Mouse (Mus musculus) cerebral cortex, adult 2 months (tissue): ENCODE results near the gene Rtn1.

Experiments
- WGBS: fragments of 180-500 bp; shearing (Covaris S2); methylation state at CpG from one replicate; pipeline ENCODE4 v1.1.7; 2018; 5-methylcytosine and 5-hydroxymethylcytosine counted together

The Rtn1 gene

DNA sequence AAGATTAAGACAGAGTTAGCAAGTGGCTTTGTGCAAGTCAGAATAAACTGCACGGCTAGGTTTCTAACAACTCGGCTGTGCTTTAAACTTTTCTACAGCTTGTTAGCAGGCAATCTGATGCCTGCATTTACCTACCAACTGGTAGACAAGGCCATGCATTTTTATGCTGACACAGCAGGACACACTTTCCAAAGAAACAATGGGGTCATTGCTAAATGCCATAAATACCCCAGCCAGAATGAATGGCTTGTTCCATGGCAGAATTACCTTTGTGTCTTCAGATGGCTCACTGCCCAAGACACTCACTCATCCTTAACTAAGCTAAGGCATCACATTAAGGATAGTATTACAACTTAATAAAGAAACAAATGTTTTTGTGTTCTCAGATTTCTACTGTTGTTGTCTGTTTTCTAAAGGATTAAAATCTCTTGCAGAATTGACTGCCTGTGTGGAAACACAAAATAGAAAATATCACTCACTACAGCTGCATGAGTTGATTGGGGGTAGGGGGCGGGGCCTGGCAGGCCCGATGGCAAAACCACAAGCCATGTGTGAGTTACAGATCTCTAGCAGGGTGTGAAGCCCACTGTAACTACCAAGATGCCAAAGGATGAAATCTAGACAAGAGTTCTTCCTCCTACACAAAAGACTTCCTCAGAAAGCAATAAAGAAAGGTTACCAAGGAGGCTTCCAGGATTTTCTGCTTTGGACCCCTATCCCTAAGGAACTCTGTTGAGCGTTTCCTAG lies 129.6 kb downstream of the Rtn1 start:
- 75% methylated on average over 5 of the region's 5 CpGs for WGBS

DNA sequence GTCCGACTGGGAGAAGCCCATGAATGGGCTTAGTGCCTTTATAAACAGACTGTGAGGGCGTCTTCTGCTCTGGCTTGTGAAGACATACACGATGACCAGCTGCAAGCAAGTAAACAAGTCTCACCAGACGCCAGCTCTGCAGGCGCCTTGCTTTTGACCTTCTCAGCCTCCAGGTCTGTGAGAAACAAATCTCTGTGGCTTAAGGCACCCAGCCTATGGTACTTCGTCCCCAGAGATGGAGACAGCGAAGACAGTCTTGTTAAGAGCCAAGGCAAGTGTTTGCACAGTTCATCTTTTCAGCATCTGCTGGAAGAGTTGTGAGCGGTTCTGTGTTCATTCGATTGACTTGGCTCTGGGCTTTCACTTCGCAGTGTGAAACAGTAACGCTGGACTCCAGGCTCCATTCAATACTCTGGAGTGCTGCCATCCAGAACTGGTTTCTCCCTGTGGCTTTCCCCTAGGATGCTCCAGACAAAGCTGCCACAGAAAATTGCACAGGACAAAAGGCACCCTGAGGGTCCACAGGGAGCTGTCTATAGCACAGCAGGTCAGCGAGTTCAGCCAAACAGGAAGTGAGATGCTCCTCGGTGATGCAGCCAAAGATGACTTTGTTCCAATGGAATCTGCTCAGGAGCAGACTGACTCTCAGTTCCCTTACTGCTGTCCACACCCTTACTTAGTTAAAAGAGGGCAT lies 135.0 kb downstream of the Rtn1 start:
- WGBS = 52% methylated on average over 13 of the region's 13 CpGs

DNA sequence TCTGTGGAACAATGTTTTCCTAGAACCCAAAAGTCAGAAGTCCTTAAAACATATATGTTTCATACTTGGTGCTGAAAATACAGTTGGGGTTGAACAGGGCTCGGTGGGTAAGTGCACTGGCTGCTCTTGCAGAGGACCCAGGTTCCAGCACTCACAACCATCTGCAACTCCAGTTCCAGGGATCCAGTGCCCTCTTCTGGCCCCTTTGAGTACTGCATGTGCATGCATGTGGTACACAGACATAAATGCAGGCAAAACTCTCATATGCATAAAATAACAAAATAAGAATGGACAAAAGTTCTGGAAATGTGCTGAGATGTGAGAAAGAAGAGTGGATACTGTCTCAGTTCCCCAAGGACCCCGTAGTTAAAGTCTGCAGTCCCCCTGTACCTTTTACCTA lies 141.2 kb downstream of the Rtn1 start:
- 89% methylated on average over 2 of the region's 2 CpGs for WGBS

DNA sequence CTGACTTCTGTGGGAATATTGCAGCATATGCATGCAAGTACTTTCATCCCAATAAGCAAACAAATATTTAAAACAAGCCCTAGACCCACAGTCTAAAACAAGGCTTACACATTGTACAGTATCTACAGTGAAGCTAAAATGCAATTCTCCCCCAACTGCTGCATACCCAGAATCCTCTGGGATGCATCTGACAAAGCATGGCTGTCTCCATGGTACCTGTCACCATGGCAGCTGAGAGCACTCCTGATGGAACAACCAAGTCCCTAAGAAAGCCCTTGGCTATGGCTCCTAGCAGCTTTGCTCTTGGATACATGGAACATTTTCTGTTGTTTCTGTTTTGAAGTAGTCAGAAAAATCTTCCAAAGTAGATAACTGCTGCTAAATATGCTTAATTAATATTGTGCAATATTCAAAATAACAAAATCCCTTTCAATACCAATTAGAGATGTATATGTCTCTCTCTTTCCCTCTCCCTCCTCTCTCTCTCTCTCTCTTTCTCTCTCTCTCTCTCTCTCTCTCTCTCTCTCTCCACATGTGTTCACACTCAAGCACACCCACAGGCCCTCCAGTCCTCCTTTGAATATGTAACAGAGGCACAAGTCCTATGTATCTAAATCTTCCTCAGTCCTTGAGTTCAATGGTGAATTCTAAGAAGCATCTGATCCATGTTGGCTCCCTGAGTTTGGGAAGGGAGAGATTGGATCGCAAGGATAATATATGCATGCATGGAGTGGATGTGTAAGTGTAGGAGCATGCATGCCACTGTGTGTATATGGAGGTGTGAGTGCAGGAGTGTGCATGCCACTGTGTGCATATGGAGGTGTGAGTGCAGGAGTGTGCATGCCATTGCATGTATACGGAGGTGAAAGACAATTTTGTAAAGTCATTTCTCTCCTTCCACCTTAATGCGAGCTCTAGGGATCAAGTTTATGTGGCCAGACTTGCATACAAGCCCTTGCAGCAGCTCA lies 143.3 kb downstream of the Rtn1 start:
- 73% methylated on average over 3 of the region's 3 CpGs for WGBS

DNA sequence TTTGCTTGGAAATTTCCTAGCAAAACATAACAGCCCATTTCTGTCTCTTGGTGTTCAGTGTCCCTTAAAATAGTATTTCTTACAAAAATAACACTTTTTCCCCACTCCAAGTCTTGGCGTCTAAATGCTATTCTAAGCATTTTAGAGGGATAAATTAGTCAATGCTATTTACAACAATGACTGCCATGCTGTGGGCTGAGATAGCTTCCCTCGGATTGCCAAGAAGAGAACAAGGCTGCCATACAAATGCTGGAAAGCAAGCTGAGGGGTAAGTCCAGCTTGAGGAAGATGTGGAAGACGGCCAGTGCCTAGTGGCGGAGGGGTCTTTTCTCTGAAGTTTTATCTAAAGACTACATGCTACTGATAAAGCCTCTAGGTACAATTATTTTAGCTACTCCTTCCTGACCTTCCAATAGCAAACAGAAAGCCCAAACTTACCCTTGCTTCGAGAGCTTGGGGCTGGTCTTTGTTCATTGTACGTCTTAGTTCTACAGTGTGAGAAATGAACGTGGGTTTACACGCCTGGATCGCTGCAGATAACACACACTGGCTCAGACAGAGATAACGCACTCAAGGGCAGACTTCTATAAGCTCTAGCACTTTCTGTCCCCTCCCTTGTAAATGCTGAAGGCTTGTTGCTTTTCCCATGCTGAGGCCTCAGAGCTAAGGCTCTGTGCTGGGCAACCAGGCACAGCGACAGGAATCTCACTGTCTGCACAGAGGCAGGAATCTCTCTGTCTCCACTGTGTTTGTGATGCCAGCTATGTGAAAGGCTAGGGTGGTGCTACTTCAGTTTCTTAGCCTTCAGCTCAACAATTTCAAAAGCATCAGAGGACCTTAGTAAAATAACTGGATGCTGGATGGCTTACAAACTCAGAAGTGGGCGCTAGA lies 145.4 kb downstream of the Rtn1 start:
- WGBS = 30% methylated on average over 12 of the region's 12 CpGs

DNA sequence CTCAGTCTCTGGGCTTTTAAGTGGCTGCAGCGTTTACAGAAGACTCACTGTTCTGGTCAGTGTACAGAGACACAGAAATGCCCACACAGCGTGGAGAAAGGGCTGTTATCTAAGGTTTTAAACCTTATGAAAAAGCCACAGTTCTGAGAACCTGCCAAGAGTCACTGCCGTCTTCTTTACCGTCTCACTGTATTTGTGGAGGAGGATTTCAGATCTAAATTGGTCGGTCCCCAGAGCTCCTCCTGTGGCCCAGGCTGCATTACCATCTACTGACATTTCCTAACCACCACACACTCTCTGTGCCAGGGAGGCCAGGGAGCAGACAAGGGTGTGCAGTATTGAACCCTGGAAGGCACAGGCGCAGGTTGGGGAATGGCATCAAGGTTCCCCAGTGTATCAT lies 151.9 kb downstream of the Rtn1 start:
- WGBS = 36% methylated on average over 6 of the region's 6 CpGs

DNA sequence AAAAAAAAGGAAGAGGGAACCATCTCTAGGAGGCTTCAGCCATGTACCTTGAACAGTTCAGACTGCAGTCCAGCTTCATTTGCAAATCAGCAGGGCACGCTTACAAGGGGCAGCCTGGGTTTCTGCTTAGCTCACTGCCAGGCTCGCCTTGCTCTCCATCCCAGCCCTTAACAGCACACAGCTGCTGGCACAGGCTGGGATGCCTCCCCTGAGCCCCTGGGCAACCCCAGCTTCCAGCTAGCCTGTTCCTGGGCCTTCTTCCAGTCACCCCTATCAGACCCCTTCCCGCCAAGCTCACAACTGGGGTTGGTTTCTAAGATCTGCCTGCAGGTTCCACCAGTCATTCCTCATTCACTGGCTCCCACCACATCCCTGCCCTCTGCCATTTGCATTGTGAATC lies 155.8 kb downstream of the Rtn1 start:
- 79% methylated on average over 3 of the region's 3 CpGs for WGBS

DNA sequence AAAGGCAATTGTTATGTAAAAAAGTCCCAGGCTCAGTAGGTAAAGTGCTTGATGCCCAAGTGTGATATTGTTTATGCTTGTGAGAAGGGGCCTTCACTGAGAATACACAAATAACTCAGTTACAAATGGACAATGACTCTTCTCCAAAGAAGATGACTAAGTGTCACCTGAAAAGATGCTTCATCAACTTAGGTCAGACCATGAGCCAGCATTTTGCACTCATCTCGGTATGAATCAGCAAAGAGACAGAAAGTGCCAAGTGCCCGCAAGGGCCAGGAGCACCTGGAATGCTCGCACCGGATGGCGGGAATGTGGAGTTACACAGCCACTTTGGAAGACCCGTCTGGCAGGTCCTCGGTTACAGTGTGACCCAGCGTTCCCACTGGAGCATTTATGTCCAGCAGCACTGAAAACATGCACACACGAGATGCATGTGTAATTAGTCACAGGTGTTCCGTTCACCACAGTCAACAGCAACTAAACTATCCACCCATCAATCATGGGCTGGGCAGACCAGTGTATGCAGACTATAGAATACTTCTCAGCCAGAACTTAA lies 156.9 kb downstream of the Rtn1 start:
- 88% methylated on average over 10 of the region's 10 CpGs for WGBS

DNA sequence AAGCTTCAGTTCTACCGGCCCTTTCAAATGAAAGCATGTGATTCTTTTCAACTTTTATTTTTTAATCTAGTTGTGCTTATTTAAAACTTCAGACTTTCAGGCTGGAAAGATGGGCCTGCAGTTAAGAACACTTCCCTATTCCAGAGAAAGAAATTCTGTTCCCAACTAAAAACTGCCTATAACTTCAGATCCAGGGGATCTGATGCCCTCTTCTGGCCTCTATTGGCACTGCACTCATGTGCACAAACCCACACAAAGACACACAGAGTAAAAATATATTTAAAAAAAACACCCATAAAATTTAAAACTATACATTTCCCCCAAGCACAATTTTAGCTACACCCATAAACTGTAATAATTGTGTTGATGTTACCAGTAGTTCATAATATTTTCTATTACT lies 163.9 kb downstream of the Rtn1 start:
- 92% methylated on average over 1 of the region's 1 CpGs for WGBS

DNA sequence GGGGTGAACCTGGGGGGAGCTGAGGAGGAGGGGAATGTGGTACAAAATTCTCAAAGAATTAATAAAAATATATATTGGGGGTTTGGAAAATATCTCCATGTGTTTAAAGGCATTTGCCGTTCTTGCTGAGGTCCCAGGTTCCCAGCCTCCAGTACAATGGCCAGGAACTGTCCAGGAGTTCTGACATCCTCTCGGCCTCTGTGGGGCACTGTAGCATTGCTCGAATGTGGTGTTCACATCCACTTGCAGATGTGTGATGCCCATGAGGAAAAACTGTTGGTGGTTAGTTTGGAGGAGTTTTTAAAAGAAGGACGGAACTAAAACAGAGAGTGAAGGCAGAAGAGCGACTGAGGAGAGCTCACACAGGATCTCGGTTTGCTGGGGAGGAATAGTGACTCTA lies 166.0 kb downstream of the Rtn1 start:
- 56% methylated on average over 6 of the region's 6 CpGs for WGBS

DNA sequence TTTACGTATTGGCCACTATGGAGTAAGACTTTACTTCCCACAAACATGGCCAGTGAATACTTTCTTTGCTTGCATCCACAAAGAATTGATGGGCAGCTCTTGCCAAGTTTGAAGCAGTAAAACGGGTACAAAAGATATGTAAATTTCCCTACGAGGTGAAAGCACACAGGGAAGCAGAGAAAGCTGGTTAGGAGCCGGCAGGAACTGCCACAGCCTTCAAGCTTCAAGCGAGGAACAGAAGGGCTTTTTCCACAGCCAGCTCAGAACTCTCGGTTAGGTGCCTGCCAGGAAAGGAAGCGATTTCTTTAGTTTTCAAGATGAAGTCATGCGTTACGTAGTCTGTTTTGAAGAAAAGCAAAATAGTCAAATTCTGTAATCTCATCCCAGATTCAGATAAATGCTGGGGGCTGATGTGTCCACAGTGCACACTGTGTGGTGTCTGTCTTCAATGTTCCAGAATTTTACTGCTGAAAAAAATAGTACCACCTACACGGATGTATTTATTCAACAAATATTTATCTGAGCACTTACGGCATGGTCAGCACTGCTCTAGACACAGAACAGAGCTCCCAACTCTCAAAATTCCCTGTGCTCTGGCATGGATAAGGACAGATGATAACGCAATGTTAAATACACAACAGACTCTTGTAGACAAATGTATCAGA lies 169.5 kb downstream of the Rtn1 start:
- WGBS = 27% methylated on average over 12 of the region's 12 CpGs

DNA sequence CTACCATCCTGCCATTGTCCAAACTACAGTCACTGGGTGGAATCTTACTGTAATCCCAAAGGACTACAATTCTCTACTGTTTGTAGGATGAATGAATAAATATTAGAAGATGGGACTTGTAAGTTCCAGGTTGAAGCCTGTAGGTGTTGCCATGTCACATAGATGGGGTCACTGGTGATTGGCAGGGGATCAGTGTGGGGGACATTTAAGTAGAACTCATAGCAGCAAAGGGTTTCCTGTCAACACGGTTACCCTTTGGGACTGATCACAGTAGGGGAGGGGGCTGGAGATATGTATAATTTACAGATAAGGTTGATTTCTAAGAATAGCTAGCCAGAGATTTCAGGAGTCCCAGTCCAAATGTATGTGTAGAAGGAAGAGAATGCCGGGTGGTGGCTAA lies 171.6 kb downstream of the Rtn1 start:
- 41% methylated on average over 2 of the region's 2 CpGs for WGBS

DNA sequence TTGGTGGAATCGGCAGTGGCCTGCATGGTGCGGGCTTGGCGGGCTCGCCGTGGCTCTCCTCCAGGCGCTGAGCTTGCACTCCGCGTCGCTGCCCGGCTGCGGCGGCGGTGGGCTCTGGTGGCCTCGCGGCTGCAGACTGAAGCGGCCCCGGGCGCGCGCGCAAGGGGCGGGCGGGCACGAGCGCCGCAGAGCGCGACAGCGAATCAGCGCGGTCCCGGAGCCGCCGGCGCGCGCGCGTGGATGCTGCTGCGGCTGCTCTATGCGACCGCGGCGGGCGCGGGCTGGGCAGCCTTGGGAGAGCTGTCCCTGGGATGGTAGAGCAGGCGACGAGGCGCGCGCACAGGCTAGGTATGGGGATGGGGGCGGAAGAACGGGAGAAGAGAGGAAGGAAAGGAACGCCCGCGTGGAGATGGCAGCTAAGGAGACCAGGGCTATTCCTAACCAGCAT lies 172.3 kb downstream of the Rtn1 start:
- WGBS = under 1% methylated on average over 55 of the region's 56 CpGs

DNA sequence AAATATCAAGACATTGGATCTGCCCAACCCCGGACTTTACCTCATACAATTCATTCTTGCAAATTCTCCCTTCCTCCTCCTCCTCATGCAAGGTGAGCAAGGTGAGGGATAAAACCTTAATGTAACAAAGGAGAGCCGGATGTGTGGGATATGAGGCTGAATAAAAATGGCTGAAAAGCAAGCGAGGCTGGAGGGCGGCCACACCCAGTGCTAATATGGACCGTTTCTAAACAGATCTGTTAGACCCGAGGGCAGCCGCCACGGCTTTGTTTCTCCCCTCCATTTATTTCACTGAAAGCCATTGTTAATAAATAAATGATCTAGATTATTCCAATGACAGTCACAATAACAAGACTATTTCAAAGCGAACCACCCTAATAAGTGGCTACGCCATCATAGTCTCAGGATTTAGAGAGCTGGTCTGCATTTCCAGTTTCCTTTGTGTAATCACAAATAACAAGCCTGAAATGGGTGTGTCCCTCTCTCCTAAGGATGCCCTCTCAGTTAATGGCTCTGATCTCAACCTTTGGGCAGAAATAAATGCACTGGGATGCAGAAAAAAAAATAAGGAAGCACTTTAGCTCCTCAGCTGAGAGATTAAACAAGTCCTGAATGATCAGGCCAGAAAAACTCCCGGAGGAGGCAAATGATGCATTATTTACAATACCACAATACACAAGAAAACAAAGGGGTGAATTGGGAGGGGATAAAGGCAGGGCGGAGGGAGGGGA lies 173.1 kb downstream of the Rtn1 start:
- 24% methylated on average over 12 of the region's 12 CpGs for WGBS

DNA sequence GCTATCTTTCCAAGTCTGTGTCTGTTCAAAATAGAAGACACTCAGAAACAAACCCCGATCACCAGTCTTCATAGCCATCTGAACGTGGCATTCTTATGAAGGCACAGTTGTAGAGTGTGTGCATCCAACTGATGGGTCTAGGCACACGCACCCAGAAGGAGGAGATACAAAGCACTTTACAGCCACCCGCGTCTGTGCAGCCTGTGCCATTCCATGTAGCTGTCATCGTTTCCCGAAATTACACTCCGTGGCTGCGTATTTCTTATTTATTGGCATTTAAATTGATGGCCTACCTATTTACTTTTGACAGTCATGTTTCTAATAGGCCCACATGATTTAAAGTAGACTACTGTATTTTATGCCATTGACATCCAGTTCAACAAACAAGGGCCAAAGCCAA lies 173.9 kb downstream of the Rtn1 start:
- WGBS = 42% methylated on average over 9 of the region's 9 CpGs

DNA sequence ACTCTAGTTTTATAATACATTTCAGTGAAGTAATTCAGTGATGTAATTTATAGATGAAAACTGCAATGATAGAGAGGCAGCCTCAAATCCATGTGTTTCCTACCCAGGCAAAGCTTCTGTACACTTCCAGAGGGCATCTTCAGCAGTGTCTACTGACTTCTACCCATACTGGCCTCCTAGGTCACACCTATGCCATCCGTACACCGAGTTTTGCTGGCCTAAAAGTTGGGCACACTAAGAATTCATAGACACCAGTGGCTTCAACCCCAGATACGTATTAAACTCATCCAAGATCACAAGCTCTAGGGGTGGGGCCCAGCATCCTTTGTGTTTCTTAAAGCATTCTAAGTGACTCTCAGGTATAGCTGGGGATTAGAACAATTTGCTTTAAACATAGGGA lies 174.7 kb downstream of the Rtn1 start:
- 58% methylated on average over 3 of the region's 3 CpGs for WGBS

DNA sequence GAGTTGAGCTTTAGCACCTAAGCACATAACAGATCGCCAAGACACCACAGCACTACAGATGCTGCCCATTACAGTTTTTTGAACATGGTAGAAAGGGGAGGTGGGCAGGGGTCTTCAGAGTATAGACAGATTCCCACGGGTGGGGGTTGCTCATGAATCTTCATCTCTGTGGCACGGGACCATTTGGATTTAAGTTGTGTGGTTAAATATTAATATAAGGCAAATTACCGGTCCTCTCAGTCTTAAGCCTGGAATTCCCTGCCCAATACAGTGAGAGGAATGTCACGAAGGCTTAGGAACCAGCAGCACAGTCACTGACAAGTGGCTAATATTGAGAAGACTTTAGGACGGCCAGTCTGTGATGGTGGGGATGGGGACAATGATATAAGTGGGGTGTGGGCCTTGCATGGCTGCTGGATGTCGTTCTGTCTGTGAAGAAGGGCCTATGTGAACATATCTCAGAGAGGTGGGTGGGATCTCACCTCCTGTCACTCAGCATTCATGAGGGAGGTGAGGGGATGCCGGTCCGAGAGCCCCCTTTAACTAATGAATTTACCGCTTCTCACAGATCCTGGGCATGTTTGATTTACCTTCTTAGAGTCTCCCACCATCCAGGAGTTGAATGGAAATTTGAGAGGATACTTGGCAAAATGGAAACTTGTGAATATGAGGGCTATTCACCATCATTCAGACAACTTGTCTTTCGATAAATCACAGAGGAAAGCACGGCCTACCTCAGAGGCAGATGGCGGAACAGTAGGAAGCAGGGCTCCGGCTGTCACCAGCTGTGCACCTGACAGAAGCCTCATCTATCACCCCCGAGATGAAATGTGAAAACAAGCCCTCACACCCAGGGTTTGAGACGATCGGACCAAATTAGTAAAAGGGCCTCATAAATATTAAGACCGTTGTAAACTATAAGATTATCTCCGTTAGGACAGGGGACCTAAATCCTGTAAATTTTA lies 175.7 kb downstream of the Rtn1 start:
- WGBS = 65% methylated on average over 19 of the region's 19 CpGs

DNA sequence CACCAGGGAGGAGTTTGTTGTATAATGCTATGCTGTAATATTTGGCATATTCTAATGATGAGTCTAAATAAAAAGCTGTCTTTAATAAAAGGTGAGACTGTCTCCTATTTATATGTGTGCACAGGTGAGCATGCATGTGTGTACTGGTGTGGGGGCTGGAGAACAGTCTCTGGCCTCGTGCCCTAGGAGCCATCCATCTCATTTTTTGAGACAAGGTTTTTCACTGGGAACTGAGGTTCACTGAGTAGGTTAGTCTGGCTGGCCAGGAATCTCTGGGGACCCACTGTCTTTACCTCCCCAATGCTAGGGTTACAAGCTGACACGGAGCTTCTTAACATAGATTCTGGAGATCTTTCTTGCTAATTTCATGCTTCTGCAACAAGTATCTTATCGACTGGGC lies 176.7 kb downstream of the Rtn1 start:
- 59% methylated on average over 3 of the region's 3 CpGs for WGBS
